Mouse (Mus musculus) T-cell, adult 2 months (primary cell): ENCODE results near the gene Mcts2.
A peak's percentile ranks its signal among the peaks of the same experiment; 100 is the strongest.
"Not testable (repeated sequence)": the region's sequence is repeated elsewhere in the genome, so short reads cannot be mapped to it uniquely, and the experiment has no call there.

ENCODE experiments used
- DNase-seq: peaks from one replicate; pipeline ENCODE4 v3.0.0; 2022; ENCODE audit warnings: low spot score

Gene Mcts2

GRCm38 (mm10) chr2:152686806-152687267, at the start of gene Mcts2:
TSS of gene Mcts2 (plus strand) at chr2:152687035.
- no peak for DNase-seq

DNA sequence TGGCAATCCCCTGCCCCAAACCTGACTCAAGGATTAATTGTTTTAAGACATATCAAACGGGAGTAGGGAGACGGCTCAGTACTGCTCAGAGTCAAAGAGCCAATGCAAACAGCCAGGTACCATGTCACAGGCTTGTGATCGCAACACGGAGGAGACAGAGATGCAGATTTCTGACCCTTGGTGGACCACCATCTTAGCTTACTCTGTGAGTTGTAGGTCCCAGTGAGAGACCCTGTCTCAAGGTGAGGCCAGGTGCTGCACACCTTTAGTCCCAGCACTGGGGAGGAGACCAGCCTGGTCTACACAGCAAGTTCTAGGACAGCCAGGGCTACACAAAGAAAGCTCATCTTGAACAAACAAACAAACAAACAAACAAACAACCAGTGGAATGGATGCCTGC, 49.5 kb upstream of the Mcts2 start:
- DNase-seq, result no peak

- no peak for DNase-seq
These were observed 48.0 kb upstream of the Mcts2 start for GRCm38 (mm10) chr2:152638865-152639264.

DNA sequence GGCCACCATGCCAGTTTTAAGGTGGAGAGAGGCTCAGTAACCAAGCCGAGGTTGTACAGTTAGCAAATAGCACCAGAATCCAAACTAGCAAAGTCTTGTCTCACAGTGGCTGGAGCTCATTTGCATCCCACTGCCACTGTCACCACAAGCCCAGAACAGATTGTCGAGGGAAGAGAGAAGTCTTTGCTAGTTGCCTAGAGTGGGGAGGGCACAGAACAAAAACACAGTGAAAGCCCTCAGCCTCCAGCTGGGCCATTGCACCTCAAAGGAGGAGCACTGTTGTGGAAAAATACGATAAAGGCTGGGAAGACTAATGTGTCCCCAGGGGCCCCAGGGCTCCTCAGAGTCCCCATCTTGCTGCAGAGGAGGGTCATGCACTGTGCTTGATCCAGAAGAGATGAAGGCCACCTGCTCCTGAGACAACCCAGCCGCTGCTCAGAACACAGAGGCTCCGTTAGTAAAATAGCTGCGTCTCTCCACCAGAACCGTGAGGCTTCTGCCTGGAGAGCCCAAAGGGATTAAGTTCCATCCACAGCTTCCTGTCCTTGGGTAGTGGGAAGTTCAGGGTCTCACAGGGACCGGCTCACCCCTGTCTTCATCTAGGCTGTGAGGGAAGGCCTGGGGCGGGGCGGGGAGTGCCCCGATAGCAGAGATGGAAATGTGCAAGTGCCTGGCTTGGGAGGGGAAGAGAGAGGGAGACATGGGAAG, 47.3 kb upstream of the Mcts2 start:
- no peak for DNase-seq

DNA sequence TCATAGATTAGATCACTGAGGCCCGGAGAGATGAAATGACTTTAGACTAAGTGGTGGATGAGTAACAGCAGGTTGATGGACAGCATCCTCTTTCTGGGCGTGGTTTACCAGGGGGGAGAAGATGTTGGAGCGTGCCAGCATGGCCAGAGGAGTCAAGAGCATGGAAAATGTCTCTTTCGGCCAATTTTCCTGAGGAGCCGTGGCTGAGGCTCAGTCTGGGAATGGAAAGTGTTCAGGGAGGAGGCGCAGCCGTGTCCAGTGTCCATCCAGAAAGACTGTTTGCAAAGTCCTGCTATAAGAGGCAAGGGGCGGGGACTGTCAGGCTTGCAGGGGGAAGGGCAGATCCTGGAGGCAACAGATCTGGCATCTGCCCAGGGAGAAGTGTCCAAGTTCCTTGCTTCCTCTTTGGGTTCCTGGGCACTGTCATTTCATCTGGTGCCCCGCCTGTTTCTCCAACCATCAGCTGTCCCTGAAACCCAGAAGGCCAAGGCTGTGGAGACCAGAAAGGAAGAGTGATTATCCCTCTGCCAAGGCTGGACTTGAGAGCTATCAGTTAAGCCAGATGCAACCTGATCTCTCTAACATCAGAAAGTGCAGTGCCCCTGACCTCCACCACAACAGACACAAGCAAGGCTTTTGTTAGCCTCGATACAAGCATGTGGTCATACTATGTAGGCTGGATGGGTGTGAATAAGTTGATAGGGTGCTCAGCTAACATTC, 33.8 kb upstream of the Mcts2 start:
- DNase-seq, result no peak

DNA sequence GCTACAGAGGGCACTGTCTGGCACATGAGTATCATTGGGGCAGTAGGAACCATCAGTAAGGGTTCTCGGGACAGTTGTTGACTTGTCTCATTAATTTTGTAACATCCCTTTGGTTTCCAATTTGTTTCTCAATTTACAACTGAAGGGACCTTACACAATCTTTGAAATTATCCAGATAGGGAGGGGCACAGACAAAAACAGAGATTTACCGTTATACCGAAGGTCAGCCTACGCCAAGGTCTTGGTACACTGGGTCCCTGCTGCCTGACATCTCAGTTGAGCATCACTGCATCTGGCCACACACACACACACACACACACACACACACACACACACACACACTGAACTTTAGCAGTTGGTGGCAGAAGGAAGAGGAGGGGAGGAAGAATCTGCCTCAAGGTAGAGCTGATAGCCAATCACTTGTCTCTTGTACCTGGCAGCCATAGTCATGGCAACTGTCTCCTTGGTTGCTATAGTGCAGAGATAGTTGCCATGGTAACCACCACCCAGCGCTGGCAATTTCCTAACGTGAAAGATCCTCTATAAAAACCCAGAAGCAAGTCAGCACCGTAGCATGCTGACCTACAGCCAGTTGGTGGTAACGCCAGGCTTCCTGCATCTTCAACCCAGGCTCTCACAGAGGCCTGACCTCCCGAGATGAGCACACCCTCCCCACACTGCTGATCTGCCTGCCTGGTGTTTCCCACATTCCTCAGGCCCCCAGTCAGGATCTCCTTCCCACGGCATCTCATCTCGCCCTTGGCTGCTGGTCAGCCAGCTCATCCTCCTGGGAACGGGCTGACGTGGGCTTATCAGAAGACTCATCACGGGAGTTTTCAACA, 32.7 kb upstream of the Mcts2 start:
- DNase-seq, result no peak

GRCm38 (mm10) chr2:152657398-152657797, 29.4 kb upstream of the Mcts2 start:
- no peak for DNase-seq

DNA sequence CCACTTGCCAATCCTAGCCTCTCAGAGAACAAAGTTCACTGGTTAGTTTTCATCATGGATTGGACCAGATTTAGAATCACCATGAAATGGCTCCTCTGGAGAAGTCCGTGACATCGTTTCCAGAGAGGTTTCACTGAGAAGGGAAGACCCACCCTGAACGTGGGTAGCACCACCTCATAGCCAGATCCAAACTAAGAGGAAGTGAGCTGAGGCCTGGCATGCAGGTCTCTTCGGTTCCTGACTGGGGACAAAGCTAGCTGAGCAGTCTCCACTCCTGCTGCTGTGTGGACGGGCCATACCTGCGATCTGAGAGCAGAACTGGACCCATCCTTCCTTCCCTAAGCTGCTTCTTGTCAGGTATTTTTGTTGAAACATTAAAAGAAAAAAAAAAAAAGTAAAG, 25.7 kb upstream of the Mcts2 start:
- DNase-seq, result no peak

GRCm38 (mm10) chr2:152666191-152666590, 20.6 kb upstream of the Mcts2 start:
- not testable (repeated sequence) for DNase-seq

DNA sequence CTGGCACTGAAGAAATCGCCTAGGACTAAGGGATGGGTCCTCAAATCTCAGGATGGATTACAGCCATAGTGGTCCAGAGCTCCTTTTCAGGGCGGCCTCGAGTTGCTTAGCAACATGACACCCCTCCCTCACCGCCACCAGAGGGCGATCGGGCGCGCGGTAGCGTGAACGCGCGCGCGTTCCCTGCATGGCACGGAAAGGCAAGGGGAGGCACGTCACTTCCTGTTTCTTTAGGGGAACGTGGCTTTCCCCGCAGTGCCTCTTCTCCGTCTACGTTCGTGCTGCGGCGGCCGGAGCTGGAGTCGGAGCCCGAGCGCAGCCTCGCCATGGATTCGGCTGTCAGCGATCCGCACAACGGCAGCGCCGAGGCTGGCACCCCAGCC, 17.6 kb upstream of the Mcts2 start, which contains the start of gene H13:
Gene H13, plus strand, starts transcription at position 206 of the 383 bp plus-strand sequence.
- DNase-seq, result peak; percentile 95

DNA sequence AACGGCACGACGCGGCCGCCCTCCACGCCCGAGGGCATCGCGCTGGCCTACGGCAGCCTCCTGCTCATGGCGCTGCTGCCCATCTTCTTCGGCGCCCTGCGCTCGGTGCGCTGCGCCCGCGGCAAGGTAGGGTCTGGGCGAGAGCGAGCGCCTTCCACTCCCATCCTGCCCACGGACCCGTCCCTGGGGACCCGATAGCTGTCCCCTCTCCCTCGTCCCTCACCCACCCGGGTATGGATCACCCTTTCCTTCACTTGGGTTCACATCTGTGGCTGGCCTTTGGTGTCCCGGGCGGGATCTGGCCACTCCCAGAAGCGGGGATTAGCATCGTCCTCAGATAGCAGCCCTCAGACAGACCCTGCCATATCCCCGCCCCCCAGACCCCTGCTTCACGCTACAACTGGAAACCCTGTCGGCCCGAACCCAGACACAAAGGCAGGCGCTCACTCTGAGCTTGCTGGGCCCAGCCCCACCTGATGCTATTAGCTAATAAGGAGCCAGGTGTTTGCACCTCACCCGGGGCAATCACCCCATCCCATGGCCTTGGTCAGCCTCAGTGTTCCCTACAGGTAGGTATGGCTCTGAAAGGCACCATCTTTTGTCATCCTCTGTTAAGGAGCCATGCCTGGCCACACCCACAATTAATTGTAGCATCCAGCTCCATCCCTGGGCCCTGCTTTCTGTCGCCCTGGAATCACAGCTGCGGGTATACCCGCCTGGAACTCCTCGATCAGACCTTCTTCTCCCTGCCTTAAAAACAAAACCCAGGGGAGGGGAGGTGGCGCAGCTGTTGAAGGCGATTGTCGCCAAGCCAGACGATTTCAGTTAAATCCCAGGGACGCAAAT, 17.0 kb upstream of the Mcts2 start:
- no peak for DNase-seq

GRCm38 (mm10) chr2:152670983-152671641, 15.7 kb upstream of the Mcts2 start:
- peak; percentile 60 for DNase-seq

- DNase-seq, result peak; percentile 71
These were observed 15.2 kb upstream of the Mcts2 start for GRCm38 (mm10) chr2:152671642-152671999.

DNA sequence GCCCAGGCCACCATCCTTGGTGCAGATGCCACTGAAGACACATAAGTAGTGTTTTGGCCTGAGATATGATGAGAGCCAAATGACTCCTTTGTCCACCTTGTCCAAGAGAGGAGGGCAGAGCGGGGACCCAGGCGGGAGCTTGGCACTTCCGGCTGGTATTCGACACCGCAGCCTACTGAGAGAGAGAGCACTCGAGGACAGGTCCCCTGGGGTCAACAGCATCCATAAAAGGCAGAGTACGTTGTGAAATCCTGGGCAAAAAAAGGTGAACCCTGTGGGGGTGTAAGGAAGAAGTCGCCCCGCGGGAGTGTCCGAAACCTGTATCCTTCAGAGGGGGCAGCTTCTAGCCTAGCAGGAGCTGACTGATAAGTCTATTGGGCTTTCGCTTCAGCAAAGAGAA, 14.7 kb upstream of the Mcts2 start:
- no peak for DNase-seq

GRCm38 (mm10) chr2:152674148-152674547, 12.7 kb upstream of the Mcts2 start:
- no peak for DNase-seq

GRCm38 (mm10) chr2:152675252-152675791, 11.5 kb upstream of the Mcts2 start:
- no peak for DNase-seq

DNA sequence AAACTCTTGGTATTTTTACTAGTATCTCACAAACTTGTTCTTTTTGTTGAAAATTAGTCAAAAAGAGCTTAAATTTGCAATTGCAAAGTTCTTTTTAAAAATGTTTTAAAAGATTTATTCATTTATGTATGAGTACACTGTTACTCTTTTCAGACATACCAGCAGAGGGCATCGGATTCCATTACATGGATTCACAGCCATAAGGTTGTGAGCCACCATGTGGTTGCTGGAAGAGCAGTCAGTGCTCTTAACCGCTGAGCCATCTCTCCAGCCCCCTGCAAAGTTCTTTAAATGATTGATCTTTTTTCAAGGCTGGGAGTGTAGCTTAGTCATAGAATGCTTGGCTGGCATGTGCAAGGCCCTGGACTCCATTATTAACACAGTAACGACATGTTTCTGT, 8.5 kb upstream of the Mcts2 start:
- DNase-seq, result peak; percentile 28

GRCm38 (mm10) chr2:152678925-152679324, 7.9 kb upstream of the Mcts2 start:
- no peak for DNase-seq

- DNase-seq, result no peak
These were observed 7.0 kb upstream of the Mcts2 start for GRCm38 (mm10) chr2:152679701-152680355.

- no peak for DNase-seq
These were observed 3.7 kb upstream of the Mcts2 start for GRCm38 (mm10) chr2:152683086-152683485.
